Mouse (Mus musculus) E14TG2a.4 (cell line): ENCODE measurements around the gene Ccdc88c.
A peak's percentile ranks its signal among the peaks of the same experiment; 100 is the strongest.
"Not testable (repeated sequence)": the region's sequence is repeated elsewhere in the genome, so short reads cannot be mapped to it uniquely, and the experiment has no call there.

Experiments
- H3K27me3 ChIP-seq: 2 replicates; pipeline ENCODE4 v1.6.1; 2014; ENCODE audit warnings: low read length, control low read depth; ENCODE audit not compliant: insufficient read depth
- H3K36me3 ChIP-seq: 2 replicates; pipeline ENCODE4 v1.6.1; 2014; ENCODE audit warnings: low read length, control low read depth; ENCODE audit not compliant: insufficient read depth
- H3K4me1 ChIP-seq: replicated peaks from 2 replicates; pipeline ENCODE4 v1.6.1; 2014; ENCODE audit warnings: low read depth, low read length, control low read depth
- H3K4me3 ChIP-seq: replicated peaks from 2 replicates; pipeline ENCODE4 v1.5.1; 2014; ENCODE audit warnings: mild to moderate bottlenecking, low read length
- H3K9me3 ChIP-seq: 2 replicates; pipeline ENCODE4 v1.6.1; 2014; ENCODE audit warnings: low read length, control low read depth
- CTCF ChIP-seq: conservative IDR thresholded peaks from 2 replicates; pipeline ENCODE4 v1.5.1; 2014; ENCODE audit warnings: low read length
- NANOG ChIP-seq: IDR thresholded peaks from 2 replicates; pipeline ENCODE4 v1.6.1; 2014; ENCODE audit warnings: borderline replicate concordance, low read length, mixed read lengths
- POU5F1 ChIP-seq: IDR thresholded peaks from 2 replicates; pipeline ENCODE4 v1.6.1; 2014; ENCODE audit warnings: low read length, borderline replicate concordance

The Ccdc88c gene

GRCm38 (mm10) chr12:101014549-101015164 is 14.2 kb downstream of the Ccdc88c start:
- TF ChIP-seq POU5F1 (no peak), CTCF (no peak), NANOG (no peak)
- Histone ChIP-seq H3K36me3 (peaks cover 12% of the 10 kb centered on the region), H3K4me1 (peaks cover 99% of the 10 kb centered on the region), H3K4me3 (peak overlapping the region; percentile 74), H3K27me3 (0 out of 2 replicates have a peak, but pooled peaks cover 2% of the 10 kb centered on the region), H3K9me3 (no peaks in the 10 kb centered on the region)

GRCm38 (mm10) chr12:101013668-101014067 is 15.2 kb downstream of the Ccdc88c start:
- H3K36me3 ChIP-seq, H3K9me3 ChIP-seq, H3K27me3 ChIP-seq: not testable (repeated sequence)
- H3K4me1 ChIP-seq = peaks cover 99% of the 10 kb centered on the region
- peak overlapping the region; percentile 74; the same call in 1 of the 2 replicates for H3K4me3 ChIP-seq

DNA sequence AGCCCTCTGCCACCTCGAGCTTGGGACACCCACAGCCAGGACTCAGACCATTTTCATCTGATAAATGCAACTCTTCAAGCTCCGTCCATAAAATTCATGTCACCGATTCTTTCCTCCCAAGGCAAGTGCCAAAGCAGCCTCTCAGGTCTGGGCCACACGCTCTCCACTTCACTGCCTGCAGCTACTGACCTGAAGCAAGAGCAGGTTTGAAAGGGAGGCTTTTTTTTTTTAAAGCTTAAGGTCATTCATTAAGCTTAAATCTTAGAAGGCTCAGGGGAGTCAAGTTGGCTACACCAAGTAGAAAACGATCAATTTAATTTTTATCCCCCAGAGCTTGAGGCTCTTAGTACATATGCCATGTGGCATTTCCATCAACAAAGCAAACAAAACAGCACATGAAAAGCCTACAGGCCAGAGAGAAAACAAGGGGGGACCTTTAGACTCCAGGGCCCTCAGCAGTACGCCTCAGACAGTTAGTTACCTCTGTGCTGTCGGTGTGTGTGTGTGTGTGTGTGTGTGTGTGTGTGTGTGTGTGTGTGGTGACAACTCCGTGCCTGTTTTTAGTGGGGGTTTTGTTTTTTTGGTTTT is 15.7 kb downstream of the Ccdc88c start:
- H3K36me3 ChIP-seq = peaks cover 9% of the 10 kb centered on the region
- 0 out of 2 replicates have a peak, but pooled peaks cover 2% of the 10 kb centered on the region for H3K27me3 ChIP-seq
- H3K4me3 ChIP-seq = peak overlapping the region; percentile 49; the same call in 1 of the 2 replicates
- TF ChIP-seq NANOG (no peak), CTCF (no peak), POU5F1 (no peak)
- no peaks in the 10 kb centered on the region for H3K9me3 ChIP-seq
- H3K4me1 ChIP-seq = peaks cover 99% of the 10 kb centered on the region

- Histone ChIP-seq H3K9me3 (no peaks in the 10 kb centered on the region), H3K36me3 (peaks cover 9% of the 10 kb centered on the region), H3K4me3 (peak overlapping the region; percentile 49), H3K4me1 (peaks cover 99% of the 10 kb centered on the region), H3K27me3 (0 out of 2 replicates have a peak, but pooled peaks cover 2% of the 10 kb centered on the region)
- TF ChIP-seq CTCF (no peak), POU5F1 (no peak), NANOG (no peak)
Measured at GRCm38 (mm10) chr12:101012197-101013077, 16.4 kb downstream of the Ccdc88c start.

DNA sequence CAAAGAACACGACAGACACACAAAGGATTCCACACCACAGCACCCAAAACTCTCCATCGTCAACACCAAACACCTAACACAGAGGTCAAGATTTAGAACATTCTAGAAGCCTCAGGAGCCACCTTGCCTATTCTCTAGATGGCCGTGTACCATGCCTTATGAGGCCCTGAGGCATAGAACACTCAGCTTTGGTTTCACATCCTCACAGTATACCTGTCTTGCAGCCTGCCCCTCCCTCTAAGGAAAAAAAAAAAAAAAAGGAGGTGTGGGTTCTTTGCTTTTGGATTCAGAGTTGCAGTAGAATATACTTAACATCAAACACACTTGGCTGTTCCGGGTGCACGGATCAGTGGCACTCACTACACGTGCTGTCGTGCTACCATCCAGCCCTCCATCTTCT is 17.8 kb downstream of the Ccdc88c start:
- Histone ChIP-seq H3K9me3 (no peaks in the 10 kb centered on the region), H3K4me3 (no peak overlapping the region), H3K4me1 (peaks cover 99% of the 10 kb centered on the region), H3K27me3 (0 out of 2 replicates have a peak, but pooled peaks cover 2% of the 10 kb centered on the region), H3K36me3 (peaks cover 15% of the 10 kb centered on the region)
- TF ChIP-seq CTCF = no peak
- TF ChIP-seq NANOG = no peak
- no peak for TF ChIP-seq POU5F1

GRCm38 (mm10) chr12:101010148-101010920 is 18.5 kb downstream of the Ccdc88c start:
- Histone ChIP-seq H3K4me3 (peak overlapping the region; percentile 11; the same call in 1 of the 2 replicates), H3K27me3 (0 out of 2 replicates have a peak, but pooled peaks cover 2% of the 10 kb centered on the region), H3K36me3 (peaks cover 20% of the 10 kb centered on the region), H3K4me1 (peaks cover 99% of the 10 kb centered on the region), H3K9me3 (no peaks in the 10 kb centered on the region)
- TF ChIP-seq POU5F1 (no peak), NANOG (no peak), CTCF (no peak)

GRCm38 (mm10) chr12:101009225-101009624 is 19.6 kb downstream of the Ccdc88c start:
- H3K4me1 ChIP-seq = peaks cover 97% of the 10 kb centered on the region
- TF ChIP-seq CTCF (no peak), POU5F1 (no peak), NANOG (no peak)

GRCm38 (mm10) chr12:101008648-101009047 is 20.2 kb downstream of the Ccdc88c start:
- Histone ChIP-seq H3K36me3 (peaks cover 20% of the 10 kb centered on the region), H3K4me3 (peak overlapping the region; percentile 57), H3K4me1 (peaks cover 97% of the 10 kb centered on the region), H3K27me3 (0 out of 2 replicates have a peak, but pooled peaks cover 2% of the 10 kb centered on the region), H3K9me3 (no peaks in the 10 kb centered on the region)
- TF ChIP-seq POU5F1 = no peak
- no peak for TF ChIP-seq NANOG
- no peak for TF ChIP-seq CTCF

More at GRCm38 (mm10) chr12:101009225-101009624, 19.6 kb downstream of the Ccdc88c start:
- Histone ChIP-seq H3K9me3 (no peaks in the 10 kb centered on the region), H3K36me3 (peaks cover 20% of the 10 kb centered on the region), H3K27me3 (0 out of 2 replicates have a peak, but pooled peaks cover 2% of the 10 kb centered on the region), H3K4me3 (peak overlapping the region; percentile 57)
